Mouse (Mus musculus) neural tube, embryonic 13.5 days (tissue): ENCODE measurements around the gene Ezh1. TPM values are rescaled to one million over a fixed set of nuclear protein-coding genes. Genes with fewer than 3 reads are reported as not detected.

Experiments
- ATAC-seq: fragments of 200-750 bp; cut with Nextera tagmentation; 2 replicates; pipeline ENCODE4 v1.8.0; 2017; ENCODE audit warnings: low read depth, mild to moderate bottlenecking, moderate TSS enrichment, moderate library complexity
- H3K27ac ChIP-seq: fragments of 300-500 bp; sonication (generic); replicated peaks from 2 replicates; pipeline ENCODE4 v1.5.1; 2015; ENCODE audit warnings: moderate library complexity, mild to moderate bottlenecking, inconsistent platforms
- H3K27me3 ChIP-seq: fragments of 300-500 bp; sonication (generic); 2 replicates; pipeline ENCODE4 v1.6.1; 2015; ENCODE audit warnings: mild to moderate bottlenecking, inconsistent platforms
- H3K36me3 ChIP-seq: fragments of 300-500 bp; sonication (generic); 2 replicates; pipeline ENCODE4 v1.6.1; 2015; ENCODE audit warnings: mild to moderate bottlenecking, inconsistent platforms
- H3K4me1 ChIP-seq: fragments of 300-500 bp; sonication (generic); replicated peaks from 2 replicates; pipeline ENCODE4 v1.6.1; 2015; ENCODE audit warnings: inconsistent platforms
- H3K4me2 ChIP-seq: fragments of 300-500 bp; sonication (generic); 2 replicates; pipeline ENCODE4 v1.6.1; 2015; ENCODE audit warnings: inconsistent platforms, mild to moderate bottlenecking, moderate library complexity
- H3K4me3 ChIP-seq: fragments of 300-500 bp; sonication (generic); 2 replicates; pipeline ENCODE4 v1.5.1; 2015; ENCODE audit warnings: mild to moderate bottlenecking, inconsistent platforms
- H3K9ac ChIP-seq: fragments of 300-500 bp; sonication (generic); 2 replicates; pipeline ENCODE4 v1.6.1; 2015; ENCODE audit warnings: moderate library complexity, mild to moderate bottlenecking, inconsistent platforms
- H3K9me3 ChIP-seq: fragments of 300-500 bp; sonication (generic); 2 replicates; pipeline ENCODE4 v1.6.1; 2016; ENCODE audit warnings: inconsistent platforms
- WGBS: fragments of 180-500 bp; shearing (Covaris S2); methylation state at CpG from one replicate; pipeline ENCODE4 v1.1.7; 2015; 5-methylcytosine and 5-hydroxymethylcytosine counted together
- polyA plus RNA-seq: library from polyadenylated mRNA; unstranded; fragments of >200 nt; fragmentation: Nextera tagmentation; extraction: Ambion mirVana; gene quantifications from 2 replicates; pipeline ENCODE4 v1.2.1, GENCODE M21; 2015

Ezh1 gene
- polyA plus RNA-seq, result 15.4 and 17.9 TPM in 2 replicates

DNA sequence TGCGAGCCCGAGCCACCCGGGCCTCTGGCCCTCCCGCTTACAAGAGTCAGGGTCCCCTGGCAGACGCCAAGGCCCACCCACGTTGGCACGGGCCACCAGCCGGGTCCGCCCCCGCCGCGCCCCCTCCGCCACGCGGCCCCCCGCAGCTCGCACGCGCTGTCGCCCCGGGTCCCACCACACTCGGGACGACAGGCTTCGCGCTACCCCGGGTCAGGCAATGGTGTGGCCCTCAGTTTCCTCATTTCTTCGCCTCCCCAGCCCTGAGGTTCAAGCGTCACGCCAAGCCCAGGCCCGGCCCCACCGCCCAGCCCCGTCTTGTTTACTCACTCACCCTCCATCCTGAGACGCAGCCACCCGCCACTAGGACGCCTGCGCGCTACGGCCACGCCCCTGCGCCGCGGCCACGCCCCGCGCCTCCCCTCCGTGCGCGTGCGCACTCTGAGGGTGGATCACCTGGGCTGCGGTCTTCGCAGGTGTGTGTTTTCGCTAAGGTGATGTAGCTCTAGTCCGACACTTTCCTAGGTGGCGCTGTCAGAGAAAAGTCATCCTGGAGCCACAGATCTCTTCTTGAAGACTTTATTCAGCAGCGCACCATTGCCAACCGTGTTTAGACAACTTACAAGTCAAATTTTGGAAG lies at the start of gene Ezh1:
Gene Ezh1, minus strand, starts transcription at position 399 of the 637 bp plus-strand sequence.
- Histone ChIP-seq H3K4me1 (peaks cover 22% of the 10 kb centered on the region), H3K9ac (peak within 1 kb of the TSS; percentile 86), H3K27ac (peak within 1 kb of the TSS; percentile 61), H3K4me2 (peak within 1 kb of the TSS; percentile 88), H3K4me3 (peak within 1 kb of the TSS; percentile 84), H3K27me3 (peaks cover 24% of the 10 kb centered on the region), H3K9me3 (no peaks in the 10 kb centered on the region), H3K36me3 (no peaks in the 10 kb centered on the region)
- peak; percentile 93 for ATAC-seq
- WGBS, result 1% methylated on average over 54 of the region's 56 CpGs

DNA sequence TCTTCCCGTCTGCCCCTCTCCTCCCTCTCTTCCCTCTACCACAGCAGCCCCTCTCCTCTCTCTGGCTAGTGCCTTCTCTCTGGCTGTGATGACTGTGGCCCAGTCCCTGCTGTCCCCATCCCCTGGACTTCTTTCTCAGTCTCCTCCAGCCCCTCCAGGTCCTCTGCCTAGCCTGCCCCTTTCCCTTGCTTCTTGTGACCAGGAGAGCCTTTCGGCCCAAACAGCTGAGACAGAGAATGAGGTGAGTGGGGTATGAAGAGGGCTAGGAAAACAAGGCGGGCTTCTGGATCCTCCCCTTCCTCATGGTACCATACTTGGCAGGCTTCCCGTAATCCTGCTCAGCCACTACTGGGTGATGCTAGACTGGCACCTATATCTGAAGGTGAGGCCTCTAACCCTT lies 49.0 kb upstream of the Ezh1 start:
- peaks cover 27% of the 10 kb centered on the region for H3K4me1 ChIP-seq
- no peak overlapping the region for H3K4me2 ChIP-seq
- H3K27me3 ChIP-seq, result peaks cover 7% of the 10 kb centered on the region
- ATAC-seq, result no peak
- H3K4me3 ChIP-seq, result no peak overlapping the region
- WGBS, result 74% methylated on average over 4 of the region's 4 CpGs
- H3K9me3 ChIP-seq, result no peaks in the 10 kb centered on the region
- H3K27ac ChIP-seq, result no peak overlapping the region
- peaks cover 10% of the 10 kb centered on the region; the same call in 1 of the 2 replicates for H3K36me3 ChIP-seq
- H3K9ac ChIP-seq, result no peak overlapping the region

DNA sequence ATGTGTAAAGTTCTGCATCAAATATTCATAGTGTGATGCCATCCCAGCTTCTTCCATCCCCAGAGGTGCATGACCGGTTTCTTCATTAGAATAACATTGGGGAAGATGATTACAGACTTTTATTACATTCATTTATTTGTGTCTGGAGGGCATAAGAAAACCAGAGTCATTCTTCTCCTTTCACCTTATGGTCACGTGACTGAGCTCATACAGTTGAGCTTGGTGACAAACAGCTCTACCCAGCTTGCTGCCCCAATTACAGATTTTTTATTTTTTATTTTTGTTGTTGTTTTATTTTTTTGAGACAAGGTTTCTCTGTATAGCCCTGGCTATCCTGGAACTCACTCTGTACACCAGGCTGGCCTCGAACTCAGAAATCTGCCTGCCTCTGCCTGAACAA lies 46.2 kb upstream of the Ezh1 start:
- WGBS, result 76% methylated on average over 3 of the region's 3 CpGs
- Histone ChIP-seq H3K27me3 (peaks cover 12% of the 10 kb centered on the region), H3K9ac (no peak overlapping the region), H3K4me3 (no peak overlapping the region), H3K4me2 (no peak overlapping the region), H3K4me1 (peaks cover 19% of the 10 kb centered on the region), H3K27ac (no peak overlapping the region), H3K36me3 (peaks cover 10% of the 10 kb centered on the region; the same call in 1 of the 2 replicates), H3K9me3 (no peaks in the 10 kb centered on the region)
- ATAC-seq, result no peak

DNA sequence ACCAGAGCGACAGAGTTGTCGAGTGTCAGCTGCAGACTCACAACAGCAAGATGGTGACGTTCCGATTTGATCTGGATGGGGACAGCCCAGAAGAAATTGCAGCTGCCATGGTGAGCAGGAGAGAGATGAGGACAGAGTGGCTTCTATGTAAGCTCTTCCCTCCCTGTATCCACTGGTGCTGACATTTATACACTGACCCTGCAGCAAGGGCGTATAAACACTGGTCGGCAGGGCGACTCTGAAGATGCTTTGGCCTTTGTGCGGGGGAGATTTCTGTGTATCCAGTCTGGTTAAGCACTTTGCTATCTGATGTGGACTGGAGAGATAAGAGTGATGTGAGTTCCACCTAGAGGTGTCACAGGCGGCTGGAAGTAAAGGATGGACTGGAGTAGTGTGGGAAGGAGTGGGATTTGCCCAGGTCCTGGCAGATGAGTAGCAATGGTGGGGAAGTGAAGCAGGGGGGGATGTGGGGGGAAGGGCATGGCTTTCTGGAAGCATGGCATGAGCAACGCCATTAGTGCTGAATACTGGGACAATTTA lies 43.4 kb upstream of the Ezh1 start:
- peaks cover 15% of the 10 kb centered on the region for H3K4me1 ChIP-seq
- no peak overlapping the region for H3K4me3 ChIP-seq
- H3K36me3 ChIP-seq, result no peaks in the 10 kb centered on the region
- peak overlapping the region; percentile 56; the same call in 1 of the 2 replicates for H3K27ac ChIP-seq
- no peak overlapping the region for H3K9ac ChIP-seq
- peak overlapping the region; percentile 5; the same call in 1 of the 2 replicates for H3K4me2 ChIP-seq
- H3K9me3 ChIP-seq, result no peaks in the 10 kb centered on the region
- WGBS, result 37% methylated on average over 10 of the region's 10 CpGs
- H3K27me3 ChIP-seq, result peaks cover 40% of the 10 kb centered on the region
- no peak for ATAC-seq

DNA sequence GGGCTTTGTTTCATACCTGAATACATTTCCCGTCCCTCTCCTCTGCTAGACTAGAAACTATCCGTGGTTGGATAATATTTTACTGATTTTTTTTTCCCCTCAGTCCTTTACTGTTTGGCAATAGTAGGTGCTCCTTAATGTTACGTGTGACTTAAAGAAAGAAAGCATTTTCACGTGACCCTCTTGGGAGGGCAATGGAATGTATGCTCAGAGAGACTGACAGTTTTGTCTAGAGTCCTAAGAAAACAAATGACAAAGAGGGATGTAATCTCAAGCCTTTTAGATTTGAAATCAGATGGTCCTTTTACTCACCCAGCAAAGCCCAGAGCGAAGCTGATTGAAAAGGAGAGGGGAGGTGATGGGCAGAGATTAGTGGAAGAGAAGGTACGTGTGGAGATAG lies 39.6 kb upstream of the Ezh1 start:
- peaks cover 41% of the 10 kb centered on the region for H3K4me1 ChIP-seq
- peaks cover 75% of the 10 kb centered on the region for H3K27me3 ChIP-seq
- 26% methylated on average over 6 of the region's 6 CpGs for WGBS
- H3K9ac ChIP-seq, result no peak overlapping the region
- H3K4me3 ChIP-seq, result no peak overlapping the region
- H3K4me2 ChIP-seq, result no peak overlapping the region
- no peak for ATAC-seq
- no peaks in the 10 kb centered on the region for H3K36me3 ChIP-seq
- no peaks in the 10 kb centered on the region for H3K9me3 ChIP-seq
- no peak overlapping the region for H3K27ac ChIP-seq

DNA sequence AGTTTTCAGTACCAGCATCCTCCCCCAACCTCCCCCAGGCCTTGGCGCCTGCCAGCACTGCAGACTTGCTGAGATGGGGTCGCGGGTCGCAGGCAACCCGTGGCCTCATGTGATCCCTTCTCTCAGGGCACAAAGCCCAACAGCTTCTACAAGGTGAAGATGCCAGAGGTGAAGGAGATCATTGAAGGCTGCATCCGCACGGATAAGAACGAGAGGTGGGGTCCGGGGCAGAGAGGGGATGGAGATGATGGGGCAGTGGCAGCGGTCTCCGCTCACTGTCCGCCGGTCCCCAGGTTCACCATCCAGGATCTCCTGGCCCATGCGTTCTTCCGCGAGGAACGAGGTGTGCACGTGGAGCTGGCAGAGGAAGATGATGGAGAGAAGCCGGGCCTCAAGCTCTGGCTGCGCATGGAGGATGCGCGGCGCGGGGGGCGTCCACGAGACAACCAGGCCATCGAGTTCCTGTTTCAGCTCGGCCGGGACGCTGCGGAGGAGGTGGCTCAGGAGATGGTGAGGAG lies 38.8 kb upstream of the Ezh1 start:
- Histone ChIP-seq H3K4me2 (peak overlapping the region; percentile 56), H3K4me3 (peak overlapping the region; percentile 33)
- WGBS, result 3% methylated on average over 31 of the region's 31 CpGs

DNA sequence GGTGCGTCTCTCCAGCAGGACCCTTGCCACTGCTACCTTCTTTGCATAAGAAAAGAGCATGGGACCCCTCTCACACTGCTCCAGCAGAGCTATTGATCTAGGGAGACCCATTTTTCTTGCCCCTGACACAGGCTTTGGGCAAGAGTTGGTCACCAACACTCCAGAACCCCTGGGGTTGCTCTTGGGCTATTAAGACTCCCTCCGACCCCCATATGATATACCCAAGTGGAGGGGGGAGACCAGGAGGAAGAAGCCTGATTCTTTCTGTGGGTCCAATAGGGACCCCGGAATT lies 37.7 kb upstream of the Ezh1 start:
- no peaks in the 10 kb centered on the region for H3K9me3 ChIP-seq
- H3K27ac ChIP-seq, result no peak overlapping the region
- H3K4me3 ChIP-seq, result no peak overlapping the region
- H3K4me2 ChIP-seq, result no peak overlapping the region
- peaks cover 86% of the 10 kb centered on the region for H3K27me3 ChIP-seq
- peaks cover 55% of the 10 kb centered on the region for H3K4me1 ChIP-seq
- no peak for ATAC-seq
- 9% methylated on average over 3 of the region's 3 CpGs for WGBS
- H3K9ac ChIP-seq, result no peak overlapping the region
- H3K36me3 ChIP-seq, result no peaks in the 10 kb centered on the region

More for the DNA sequence above, 38.8 kb upstream of the Ezh1 start:
- peaks cover 80% of the 10 kb centered on the region for H3K27me3 ChIP-seq
- ATAC-seq, result no peak
- no peak overlapping the region for H3K27ac ChIP-seq
- peak overlapping the region; percentile 59 for H3K9ac ChIP-seq
- H3K9me3 ChIP-seq, result no peaks in the 10 kb centered on the region
- H3K36me3 ChIP-seq, result no peaks in the 10 kb centered on the region
- H3K4me1 ChIP-seq, result peaks cover 50% of the 10 kb centered on the region

DNA sequence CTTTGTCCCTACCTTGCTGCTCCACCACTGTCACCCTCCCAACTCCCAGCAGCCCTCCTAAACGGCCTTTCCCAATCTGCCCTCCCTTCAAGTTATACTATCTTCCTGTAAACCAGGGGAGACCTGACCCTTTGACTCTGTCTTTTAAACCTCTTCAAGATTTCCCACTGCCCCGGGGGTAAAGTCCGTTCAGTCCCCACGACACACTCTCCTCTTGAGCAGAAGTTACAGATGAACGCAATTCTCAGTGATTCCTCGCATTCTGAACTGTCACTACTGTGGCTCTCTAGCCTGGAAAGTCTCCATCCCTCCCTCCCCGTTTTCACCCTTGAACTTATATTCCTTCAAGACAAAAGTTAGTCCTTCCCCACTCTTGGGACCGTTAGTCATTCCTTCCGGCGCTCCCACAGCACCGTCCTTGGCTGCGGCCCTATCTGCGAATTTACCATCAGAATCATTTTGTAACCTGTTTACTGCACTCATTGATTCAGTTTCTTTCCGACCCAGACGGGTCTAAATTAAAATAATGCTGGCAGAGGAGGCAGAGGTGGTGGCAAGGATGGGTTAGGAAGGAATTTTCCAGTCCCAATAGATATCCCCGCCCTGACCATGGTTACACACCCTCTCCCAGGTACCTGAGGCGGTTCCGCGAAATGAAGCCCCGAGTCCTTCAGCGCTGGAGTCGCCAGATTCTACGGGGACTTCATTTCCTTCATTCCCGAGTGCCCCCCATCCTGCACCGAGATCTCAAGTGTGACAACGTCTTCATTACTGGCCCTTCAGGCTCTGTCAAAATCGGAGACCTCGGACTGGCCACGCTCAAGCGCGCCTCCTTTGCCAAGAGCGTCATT lies 37.1 kb upstream of the Ezh1 start:
- Histone ChIP-seq H3K4me1 (peaks cover 56% of the 10 kb centered on the region), H3K4me2 (0 out of 2 replicates have a peak overlapping the region, but pooled peaks have one; percentile 8), H3K4me3 (no peak overlapping the region), H3K27me3 (peaks cover 81% of the 10 kb centered on the region), H3K9ac (no peak overlapping the region), H3K36me3 (no peaks in the 10 kb centered on the region), H3K27ac (no peak overlapping the region), H3K9me3 (no peaks in the 10 kb centered on the region)
- WGBS, result 4% methylated on average over 32 of the region's 32 CpGs
- no peak for ATAC-seq

DNA sequence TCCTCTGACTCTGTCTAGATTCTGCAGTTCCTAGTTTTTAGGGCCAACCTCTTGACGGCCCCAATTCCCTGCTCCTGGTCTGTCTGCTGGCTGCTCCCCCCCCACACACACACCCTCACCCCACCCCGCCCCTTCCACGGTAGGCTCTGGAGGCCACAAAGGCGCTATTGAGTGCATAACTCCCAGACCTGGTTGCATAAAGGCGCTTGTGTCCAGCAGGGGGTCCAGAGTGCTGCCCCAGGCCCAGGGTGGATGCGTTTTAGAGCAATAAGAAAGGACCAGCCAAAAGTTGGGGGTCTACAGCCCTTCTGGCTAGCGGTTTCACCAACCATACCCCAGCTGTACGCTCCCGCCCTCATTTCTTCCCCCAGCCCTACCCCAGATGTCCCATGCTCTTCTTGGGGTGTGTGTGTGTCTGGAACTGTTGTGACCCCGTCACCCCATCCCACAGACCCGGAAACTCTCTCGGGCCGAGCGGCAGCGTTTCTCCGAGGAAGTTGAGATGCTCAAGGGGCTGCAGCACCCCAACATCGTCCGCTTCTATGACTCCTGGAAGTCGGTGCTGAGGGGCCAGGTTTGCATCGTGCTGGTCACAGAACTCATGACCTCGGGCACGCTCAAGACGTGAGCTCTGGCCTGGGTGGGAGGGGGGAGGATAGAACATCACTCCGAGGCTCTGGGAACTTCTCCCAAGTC lies 36.2 kb upstream of the Ezh1 start:
- Histone ChIP-seq H3K4me2 (peak overlapping the region; percentile 78), H3K36me3 (peaks cover 7% of the 10 kb centered on the region; the same call in 1 of the 2 replicates), H3K27me3 (peaks cover 75% of the 10 kb centered on the region), H3K27ac (no peak overlapping the region), H3K9ac (no peak overlapping the region), H3K9me3 (no peaks in the 10 kb centered on the region), H3K4me1 (peaks cover 56% of the 10 kb centered on the region), H3K4me3 (peak overlapping the region; percentile 14)
- 2% methylated on average over 24 of the region's 24 CpGs for WGBS
- ATAC-seq, result no peak

DNA sequence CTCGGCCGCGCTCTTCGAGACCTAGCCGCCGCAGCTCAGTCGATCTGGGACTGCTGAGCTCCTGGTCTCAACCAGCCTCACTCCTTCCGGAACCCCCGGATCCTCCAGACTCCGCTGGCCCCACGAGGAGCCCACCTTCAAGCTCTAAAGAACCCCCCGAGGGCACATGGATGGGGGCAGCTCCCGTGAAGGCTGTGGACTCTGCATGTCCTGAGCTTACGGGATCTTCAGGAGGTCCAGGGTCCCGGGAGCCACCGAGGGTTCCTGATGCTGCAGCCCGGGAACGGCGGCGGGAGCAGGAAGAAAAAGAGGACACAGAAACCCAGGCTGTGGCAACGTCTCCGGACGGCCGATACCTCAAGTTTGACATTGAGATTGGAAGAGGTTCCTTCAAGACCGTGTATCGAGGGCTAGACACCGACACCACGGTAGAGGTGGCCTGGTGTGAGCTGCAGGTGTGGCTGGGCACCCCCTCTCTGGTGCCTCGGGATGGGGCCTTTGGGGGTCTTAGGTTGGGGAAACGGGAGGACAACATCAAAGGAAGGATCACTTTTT lies 34.6 kb upstream of the Ezh1 start:
- Histone ChIP-seq H3K36me3 (peaks cover 13% of the 10 kb centered on the region), H3K4me2 (peak overlapping the region; percentile 78), H3K4me1 (peaks cover 56% of the 10 kb centered on the region), H3K27me3 (peaks cover 60% of the 10 kb centered on the region), H3K9ac (peak overlapping the region; percentile 72), H3K4me3 (peak overlapping the region; percentile 42), H3K27ac (0 out of 2 replicates have a peak overlapping the region, but pooled peaks have one; percentile 2), H3K9me3 (no peaks in the 10 kb centered on the region)
- ATAC-seq, result no peak; the same call in 1 of the 2 replicates
- WGBS, result under 1% methylated on average over 30 of the region's 30 CpGs
